Mouse (Mus musculus): ENCODE data around the gene Dock8.

- TF ChIP-seq CTCF (IDR thresholded peaks at IDR 0.05; ENCODE audit: control insufficient read depth, insufficient read depth, insufficient read length) (no peak), USF1 (IDR thresholded peaks at IDR 0.05; ENCODE audit: low read depth) (no peak), MYOG (IDR thresholded peaks at IDR 0.05; ENCODE audit: control insufficient read depth, extremely low read depth, insufficient read length) (no peak), FOSL1 (IDR thresholded peaks at IDR 0.05; ENCODE audit: insufficient read depth, low read length, poor library complexity, severe bottlenecking) (no peak), MAX (IDR thresholded peaks at IDR 0.05) (no peak), MYOD1 (IDR thresholded peaks at IDR 0.05; ENCODE audit: control insufficient read depth, insufficient read length, low read depth) (no peak)
These were observed 56.9 kb downstream of the Dock8 start for GRCm38 (mm10) chr19:25056224-25056623.
